Mouse (Mus musculus) limb, embryonic 11.5 days (tissue): ENCODE measurements around the gene Syk. TPM values are rescaled to one million over a fixed set of nuclear protein-coding genes. Genes with fewer than 3 reads are reported as not detected.

Experiments used
- polyA plus RNA-seq: library from polyadenylated mRNA; unstranded; fragments of >200 nt; fragmentation: Nextera tagmentation; extraction: Ambion mirVana; gene quantifications from 2 replicates; pipeline ENCODE4 v1.2.1, GENCODE M21; 2014

The Syk gene
- polyA plus RNA-seq, 1 experiment from 2014 or later, result 2.5 TPM

Other genes with a start within 250 kb of the Syk start
- 0.03 and 0.14 TPM in 2 replicates for gene Diras2, start 51.9 kb upstream of the Syk start, polyA plus RNA-seq